Mouse (Mus musculus) spleen, adult 2 months (tissue): Measurements from ENCODE around the gene H2-Ab1.

Experiments used
- CTCF ChIP-seq: fragments of 200-500 bp; IDR thresholded peaks from 2 replicates; pipeline ENCODE4 v1.5.1; 2011; ENCODE audit warnings: mild to moderate bottlenecking, inconsistent platforms; ENCODE audit not compliant: insufficient read depth, insufficient read length, insufficient replicate concordance; ENCODE audit errors: extremely low read depth
- POLR2A ChIP-seq: fragments of 200-500 bp; IDR thresholded peaks from 2 replicates; pipeline ENCODE4 v1.6.1; 2011; ENCODE audit warnings: low read depth, low read length, inconsistent platforms

GRCm38 (mm10) chr17:34218675-34219074 lies 38.8 kb upstream of the H2-Ab1 start:
- TF ChIP-seq CTCF (no peak), POLR2A (no peak)
